Mouse (Mus musculus) Muller cell, postnatal 12 days (primary cell): ENCODE results near the gene Dapk2.

Experiments used
- DNase-seq: peaks from one replicate; pipeline ENCODE4 v3.0.0-alpha.2; 2015; ENCODE audit errors: inconsistent ontology term

Dapk2 gene

DNA sequence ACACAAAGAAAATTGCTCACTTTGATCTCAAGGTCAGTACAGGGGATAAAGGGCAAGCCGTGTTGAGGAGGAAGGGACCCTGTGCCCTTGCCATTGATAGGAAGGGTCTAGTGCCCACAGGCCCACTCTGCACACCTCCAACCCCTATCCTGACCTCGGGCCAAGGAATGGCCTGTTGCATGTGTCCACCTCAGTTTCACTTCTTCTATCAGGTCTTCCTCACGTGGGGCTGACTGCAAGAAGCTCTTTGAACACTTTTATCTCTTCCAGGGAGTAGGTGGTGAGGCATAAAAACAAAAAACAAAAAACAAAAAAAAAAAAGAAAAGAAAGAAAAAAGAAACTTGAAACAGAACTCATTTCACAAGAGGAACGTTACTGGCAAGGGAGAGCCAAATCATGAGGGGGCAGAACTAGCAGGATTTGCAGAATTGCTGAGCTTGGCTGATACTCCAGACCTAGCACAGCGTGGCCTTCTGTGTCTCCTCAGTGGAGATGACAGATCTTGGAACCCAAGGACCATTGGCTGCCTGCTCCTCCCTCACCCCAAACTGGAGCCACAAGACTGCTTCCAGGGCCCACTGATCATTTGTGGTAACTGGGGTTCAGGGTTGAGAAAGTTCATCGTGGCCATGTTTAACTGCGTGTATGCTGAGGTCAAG, 73.9 kb downstream of the Dapk2 start:
- DNase-seq = no peak

DNA sequence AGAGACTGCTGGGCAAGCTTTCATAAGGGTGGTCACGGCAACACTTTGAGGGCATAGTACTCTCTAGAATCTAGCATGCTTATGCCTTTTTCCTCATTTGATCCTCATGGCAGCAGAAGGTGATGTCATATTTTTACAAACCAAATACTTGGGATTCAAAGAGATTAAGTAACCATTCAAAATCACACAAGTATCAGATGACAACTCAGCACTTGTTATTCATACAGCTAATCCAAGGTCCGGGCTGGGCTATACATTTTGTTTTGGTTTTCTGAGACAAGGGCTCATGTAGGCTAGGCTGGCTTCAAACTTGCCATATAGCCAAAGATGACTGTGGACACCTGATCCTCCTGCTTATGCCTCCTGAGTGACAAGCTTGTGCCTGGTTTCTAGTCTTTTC, 78.6 kb downstream of the Dapk2 start:
- no peak for DNase-seq

DNA sequence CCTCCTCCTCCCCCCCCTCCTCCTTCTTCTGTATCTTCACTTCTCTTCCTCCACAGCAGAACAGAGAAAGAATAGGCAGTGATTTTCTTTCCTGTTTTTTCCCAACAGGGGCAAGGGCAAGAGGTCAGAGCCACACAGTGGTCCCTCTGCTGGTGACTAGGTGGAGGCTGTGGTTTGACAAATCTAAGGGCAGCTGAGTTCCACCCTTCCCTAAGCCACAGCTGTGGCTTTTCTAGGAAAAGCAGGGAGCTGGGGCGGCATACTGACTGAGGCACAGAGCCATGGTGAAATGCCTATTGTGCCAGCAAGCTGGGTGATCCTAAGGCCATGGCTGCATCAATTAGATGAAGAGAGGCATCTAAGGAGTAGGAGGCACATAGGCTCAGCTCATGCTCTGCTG, 79.7 kb downstream of the Dapk2 start:
- DNase-seq = peak; percentile 25

DNA sequence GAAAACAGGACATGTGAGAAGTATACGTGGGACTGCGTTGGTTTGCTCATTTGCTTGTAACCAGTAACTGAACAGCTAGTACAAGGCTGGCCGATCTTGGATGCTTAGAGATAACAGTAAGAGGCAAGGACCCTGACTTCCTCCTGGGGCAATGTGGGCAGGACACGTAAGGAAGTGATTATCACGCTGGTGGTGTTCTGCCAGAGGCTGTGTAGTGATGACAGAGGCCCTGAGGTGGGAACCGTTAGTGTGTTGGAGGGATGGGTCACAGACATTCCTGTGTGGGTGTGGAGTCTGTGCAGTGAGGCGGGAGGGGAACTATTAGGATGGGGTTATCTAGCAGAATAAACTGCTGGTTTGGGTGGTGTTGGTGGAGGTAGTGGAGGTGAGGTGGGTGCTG, 81.2 kb downstream of the Dapk2 start:
- DNase-seq = no peak

DNA sequence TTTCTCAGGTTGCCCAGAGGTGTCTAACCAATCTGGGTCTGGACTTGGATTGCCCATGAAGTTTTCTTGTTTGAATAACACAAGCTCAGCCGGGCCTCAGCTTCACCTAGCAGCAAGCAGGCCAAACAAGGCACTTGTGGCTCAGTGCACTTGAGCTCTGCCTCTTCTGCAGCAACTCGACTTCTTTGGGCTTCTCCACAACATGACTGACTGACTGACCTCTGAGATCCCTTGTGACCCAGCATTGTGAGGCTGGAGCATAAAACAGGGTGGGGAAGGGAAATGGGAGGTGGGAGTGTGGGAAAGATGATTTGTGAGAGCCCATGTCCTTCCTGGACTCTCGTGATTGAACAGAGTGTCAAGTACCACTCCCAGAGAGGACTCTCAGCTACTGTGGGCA, 81.7 kb downstream of the Dapk2 start:
- no peak for DNase-seq

DNA sequence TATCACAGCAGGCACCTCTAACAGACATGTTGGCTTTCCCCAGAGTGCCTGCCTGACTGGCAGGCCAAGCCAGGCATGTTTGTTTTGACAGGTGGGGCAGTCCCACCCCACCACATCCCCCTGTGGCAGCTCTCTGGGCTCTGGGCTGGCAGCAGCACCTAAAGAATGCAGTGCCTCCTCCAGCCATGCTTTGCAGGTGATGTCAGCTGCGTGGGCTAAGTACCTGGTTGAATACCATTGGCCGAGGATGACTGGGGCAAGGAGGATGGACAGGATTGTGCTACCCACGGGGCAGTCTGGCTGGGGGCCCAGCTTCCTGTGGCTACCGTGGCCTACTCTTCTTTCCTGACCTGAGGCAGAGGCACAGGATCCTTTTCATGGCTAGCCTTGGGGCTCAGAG, 82.5 kb downstream of the Dapk2 start:
- DNase-seq = peak; percentile 97

DNA sequence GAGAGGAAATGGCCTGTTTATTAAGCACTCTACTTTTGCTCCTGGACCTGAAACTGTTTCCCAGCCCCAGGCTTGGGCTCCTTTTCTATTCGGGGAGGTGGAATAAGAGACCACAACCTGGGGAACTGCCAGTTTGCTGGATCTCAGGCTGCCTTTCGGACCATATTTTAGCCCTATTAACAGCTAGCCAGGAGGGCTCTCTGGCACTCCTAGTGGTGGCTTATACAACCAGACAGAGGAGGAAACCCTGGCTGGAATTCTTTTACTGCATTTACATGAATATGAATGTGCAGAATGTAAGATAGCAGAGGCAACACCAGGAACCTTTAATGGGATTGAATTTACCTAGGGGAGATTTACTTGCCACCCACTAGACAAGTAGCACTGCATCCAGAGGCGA, 83.0 kb downstream of the Dapk2 start:
- DNase-seq = no peak

DNA sequence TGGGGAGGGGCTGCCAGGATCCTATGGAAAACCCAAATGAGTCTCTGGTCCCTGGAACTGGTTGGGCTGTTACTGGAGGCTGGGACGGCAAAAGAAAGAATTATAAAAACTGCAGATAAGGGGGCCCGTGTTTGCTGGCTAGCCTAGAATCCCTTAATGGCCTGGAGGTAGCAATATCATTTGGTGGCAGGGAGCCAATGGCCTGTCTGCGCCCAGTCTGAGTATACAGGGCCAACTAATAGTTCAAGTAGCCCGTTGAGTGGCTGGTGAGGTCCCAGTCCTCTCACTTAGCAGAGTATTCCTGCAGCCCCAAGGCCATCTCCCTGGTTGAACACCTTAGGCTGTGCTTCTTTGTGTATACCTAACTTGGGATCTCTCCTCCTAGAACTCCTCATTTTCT, 83.7 kb downstream of the Dapk2 start:
- no peak for DNase-seq

DNA sequence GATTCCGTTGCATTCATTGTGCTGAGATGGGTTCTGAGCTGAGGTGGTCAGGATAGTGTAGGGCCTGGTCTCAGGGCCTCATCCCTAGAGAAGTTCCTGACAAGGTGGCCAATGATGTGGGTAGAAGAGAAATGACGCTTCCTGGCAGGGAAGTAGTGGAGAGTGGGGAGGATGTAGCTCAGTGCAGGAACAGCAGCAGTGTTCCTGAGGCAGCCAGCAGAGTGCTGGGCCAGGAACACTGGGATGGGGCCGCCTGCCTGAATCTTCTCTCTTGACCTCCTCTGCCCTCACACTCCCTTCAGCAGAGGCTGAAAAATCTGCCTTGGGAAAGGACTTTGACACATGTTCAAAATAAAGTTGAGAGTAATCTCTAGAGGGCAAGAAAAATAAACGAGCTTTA, 85.2 kb downstream of the Dapk2 start:
- no peak for DNase-seq

DNA sequence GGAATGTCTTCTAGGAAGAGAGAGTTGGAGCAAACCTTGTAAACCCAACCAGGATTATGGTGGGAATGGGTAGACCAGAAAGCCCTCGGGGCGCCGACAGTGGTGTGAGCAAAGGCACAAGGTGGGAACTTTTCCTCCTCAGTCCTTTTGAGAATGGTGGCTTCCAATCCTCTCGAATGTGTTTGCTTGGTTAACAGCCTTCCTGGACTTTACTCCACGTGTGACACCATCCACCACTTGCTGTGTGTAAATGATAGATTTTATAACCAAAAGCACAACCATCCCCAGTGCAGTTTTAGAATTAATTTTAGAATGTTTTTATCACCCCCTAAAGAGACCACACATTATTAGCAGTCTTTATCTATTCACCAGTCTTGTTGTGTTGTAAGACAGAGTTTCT, 86.1 kb downstream of the Dapk2 start:
- DNase-seq = no peak

DNA sequence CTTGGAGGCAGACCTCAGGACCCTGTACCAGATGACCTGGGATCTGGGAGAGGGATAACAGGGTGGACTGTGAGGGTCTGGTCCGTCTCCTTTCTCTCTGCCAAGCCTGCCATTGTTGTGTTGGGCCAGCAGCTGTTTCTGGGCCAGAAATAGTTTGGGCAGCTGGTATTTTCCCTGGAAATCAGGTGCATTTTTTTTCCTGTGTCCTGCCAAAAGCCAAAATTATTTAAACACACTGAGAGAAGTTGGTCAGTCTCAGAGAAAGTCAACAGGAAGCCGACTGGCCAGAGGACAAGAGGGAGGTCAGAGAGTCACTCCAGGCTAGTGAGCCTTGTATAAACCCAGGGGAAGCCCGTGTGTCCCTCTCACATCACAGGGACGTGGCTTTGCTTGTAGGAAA, 87.7 kb downstream of the Dapk2 start:
- DNase-seq = no peak

DNA sequence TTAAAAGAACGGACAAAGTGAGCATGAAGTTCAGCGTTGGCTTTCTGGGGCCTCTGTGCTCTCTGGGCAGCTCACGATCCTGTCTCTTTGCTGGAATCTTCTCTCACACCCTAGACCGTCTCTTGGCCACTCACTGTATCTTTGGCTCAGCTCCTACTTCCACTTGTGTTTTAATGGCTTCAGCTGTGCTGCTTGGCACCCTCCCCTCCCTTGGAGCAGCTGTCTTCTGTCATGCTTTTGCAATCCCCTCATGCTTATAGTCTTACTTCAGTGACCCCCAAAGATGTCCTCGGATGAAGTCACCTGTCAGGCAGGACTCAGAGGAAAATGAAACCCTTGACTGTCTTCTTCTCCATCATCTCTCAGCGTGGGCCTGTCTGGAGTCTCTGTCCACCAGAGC, 91.3 kb downstream of the Dapk2 start:
- no peak for DNase-seq

DNA sequence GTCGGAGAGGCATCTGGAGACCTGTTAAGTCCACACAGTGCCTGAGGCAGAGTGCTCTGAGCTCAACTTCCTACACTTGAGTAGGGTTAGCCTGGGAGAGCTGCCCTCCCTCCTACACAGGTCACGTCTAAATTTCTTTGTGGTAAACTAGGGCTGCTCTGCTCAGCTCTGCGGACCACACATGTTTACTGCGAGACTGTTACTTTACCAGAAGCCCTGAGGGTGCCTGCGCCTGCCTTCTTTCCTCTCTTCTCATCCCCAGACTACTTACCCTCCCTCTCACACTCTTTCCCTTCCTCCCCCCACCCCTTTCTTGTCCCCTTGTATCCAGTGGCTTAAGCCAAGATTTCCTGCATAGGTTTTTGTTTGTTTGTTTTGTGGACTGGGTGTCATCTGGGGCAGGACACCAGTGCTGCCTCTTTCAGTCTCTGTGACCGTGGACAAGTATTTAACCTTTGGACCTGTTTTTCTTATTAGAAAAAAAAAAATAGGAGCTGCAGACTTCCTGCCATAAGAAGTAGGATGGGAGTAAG, 93.2 kb downstream of the Dapk2 start:
- no peak for DNase-seq

DNA sequence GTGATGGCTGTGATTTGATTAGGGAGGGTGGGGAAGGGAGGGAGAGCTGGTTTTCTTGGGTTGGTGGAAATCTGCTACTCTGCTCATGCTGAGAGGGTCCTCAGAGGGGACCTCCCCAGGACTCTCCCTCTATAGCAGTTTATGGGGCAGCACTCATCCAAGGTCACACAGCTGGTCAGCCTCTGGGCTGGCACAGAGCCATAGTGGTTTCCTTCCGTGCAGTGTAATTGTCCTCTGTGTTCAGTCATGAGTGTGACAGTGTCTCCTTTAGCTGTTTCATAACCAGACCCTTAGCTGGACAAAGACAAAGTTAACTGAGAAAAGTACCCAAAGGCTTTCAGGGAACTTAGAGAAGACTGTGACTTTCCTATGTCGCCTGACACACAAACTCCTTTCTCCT, 103.7 kb downstream of the Dapk2 start:
- no peak for DNase-seq

DNA sequence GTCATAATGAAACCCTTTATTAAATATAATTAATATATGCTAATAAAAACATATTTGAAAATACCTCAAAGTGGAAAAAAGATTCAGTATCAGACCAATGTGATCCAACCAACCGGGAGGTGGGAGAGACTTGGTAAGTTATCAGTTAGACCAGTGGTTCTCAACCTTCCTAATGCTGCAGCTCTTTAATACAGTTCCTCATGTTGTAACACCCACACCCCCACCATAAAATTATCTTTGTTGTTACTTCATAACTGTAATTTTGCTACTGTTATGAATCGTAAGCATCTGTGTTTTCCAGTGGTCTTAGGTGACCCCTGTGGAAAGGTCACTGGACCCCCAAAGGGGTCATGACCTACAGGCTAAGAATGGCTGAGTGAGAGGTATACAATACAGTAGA, 105.7 kb downstream of the Dapk2 start:
- DNase-seq = no peak

DNA sequence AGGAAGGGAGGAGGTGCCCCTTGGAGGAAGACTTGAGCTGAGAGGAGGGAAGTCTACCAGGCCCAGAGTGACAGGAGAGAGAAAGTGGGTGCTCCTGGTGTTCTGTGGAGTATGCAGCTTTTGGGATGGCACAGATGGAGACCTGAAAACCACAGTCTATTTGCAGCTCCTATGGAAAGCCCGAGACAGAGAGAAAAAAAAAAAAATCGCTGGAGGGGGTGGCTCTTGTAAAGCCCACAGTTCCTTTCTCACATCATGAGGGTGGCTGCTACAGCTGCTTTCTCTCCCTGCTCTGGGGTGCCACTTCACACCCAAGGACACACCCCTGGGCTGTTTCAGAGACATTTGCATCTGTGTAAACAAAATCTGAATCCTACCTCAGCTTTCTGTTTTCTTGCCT, 107.6 kb downstream of the Dapk2 start:
- DNase-seq = no peak

DNA sequence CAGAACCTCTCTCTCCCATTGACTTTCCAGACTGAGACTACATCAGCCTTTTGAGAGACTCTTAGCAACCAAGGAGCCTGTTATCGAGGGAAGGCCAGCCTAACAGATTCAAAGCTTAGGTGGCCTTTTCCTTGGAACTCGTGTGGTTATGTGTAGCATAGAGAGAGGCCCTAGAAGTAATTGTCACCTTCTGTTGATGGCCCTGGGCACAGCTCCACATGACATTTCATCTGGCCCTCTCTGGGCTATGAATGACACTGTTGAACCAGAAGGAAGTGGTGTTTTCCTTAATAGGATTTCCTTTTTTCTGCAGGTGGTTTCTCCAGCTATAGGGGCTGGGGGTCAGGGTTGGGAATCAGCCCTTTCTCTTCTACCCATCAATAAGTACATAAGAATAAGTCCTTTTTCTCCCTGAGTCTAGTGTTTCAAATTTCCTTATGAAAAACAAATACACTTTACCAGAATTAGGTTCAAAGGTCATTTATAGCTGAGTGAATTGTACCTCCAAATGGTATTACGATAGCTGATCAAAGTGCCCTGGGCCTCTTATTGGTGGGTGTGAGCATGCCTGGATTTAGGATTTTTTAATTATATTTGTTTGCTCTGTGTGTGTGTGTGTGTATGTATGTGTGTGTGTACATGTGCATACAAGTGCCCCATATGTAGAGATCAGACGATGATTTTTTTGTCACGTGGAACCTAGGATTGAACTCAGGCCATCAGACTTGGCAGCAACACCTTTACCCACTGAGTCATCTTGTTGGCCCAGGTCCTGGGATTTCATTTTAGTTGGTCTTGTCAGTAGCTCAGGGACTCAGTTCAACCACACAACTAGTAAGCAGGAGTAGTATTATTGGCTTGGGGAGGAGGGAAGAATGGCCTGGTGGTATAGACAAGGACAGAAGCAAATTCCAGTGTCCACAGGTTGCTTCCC, 108.5 kb downstream of the Dapk2 start:
- peak; percentile 39 for DNase-seq

DNA sequence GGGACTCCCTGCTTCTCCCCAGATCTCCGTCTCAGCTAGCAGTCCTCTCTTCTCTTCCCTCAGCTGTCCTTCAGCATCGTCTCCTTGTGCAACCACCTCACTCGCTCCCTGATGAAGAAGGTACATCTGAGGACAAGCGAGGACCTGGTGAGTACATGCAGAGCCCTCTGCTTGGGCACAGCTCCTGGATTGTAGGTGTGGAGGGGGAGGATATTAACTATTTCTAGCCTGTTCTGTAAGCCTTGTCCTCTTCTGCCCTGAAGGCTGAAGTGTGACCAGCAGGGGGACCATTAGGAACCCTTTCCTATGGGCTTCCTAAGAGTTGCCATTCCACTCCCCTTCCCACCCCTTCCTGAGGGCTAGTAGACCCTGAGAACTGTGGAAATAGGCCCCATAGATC, 110.8 kb downstream of the Dapk2 start:
- no peak for DNase-seq

DNA sequence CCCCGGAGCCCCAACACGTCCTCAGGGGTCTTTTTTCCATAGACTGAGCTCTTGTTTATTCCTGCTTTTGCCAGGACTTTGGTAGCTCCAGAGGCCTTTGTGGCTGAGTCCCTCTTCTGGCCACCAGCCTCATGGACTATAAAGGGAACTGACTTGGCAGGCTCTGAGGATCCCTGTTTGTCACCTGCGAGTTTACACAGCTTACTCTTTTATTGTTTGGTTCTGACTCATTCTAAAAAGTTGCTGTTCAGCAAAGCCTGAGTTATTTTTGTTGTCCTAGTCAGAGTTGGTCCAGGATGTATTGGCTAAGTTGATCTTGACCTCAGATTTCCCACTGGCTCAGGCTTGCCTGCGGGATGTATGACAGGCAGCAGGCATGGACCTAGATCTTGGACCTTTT, 112.0 kb downstream of the Dapk2 start:
- DNase-seq = peak; percentile 56

DNA sequence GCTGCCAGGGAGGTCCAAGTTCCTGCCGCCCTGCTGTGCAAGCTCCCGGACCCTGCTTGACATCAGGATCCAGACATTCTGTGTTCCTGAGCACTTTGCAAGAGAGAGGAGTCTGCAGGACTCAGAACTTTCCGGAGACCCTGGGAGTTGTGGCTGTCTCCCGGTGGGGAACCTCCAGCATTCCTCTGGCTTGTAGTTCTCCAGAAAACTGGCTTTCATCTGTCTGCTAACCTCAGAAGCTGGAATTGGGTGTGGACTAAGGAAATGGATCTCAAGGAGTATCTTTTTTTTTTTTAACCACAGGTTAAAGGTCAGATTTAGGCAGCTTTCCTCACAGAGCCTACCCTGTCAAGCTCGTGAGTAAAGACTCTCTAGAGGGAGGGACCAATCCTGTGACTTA, 113.7 kb downstream of the Dapk2 start:
- DNase-seq = no peak

DNA sequence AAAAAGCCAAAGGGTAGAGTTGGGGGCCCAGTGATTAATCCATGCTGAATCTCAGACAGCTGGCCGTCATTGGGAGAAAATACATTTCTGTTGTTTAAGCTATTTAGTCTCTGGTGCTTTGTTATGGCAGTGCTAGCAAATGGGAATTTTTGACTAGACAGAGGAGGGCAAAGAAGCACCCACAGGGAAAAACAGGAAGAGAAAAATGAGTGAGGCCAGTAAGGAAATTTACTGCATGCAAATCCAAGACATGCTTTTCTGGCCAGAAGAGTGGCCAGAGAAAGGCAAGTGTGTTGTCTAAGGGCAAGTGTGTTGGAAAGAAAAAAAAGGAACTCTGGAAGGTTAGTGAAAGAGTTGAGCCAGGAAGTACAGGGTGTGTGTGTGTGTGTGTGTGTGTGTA, 115.6 kb downstream of the Dapk2 start:
- DNase-seq = no peak

DNA sequence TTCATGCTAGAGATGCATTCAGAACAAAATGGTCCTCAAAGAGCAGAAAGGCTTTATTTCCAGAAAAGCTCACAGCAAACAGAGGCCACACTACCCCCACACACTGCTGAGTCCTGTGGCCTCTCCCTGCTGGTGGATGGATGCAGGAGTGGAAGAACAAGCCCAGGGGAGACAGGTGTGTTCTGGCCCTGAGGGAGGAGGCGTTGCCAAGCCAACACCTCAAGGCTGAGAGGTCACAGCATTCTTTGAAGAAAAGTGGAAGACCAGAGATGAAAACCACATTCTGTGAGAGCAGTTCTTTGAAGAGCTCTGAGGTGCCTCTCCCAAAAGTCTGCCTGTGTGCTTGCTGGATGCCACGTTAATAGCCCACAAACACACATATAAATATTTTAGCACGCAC, 116.6 kb downstream of the Dapk2 start:
- DNase-seq = no peak
